Mouse (Mus musculus) adrenal gland, adult 2 months (tissue): Measurements from ENCODE around the gene Zfp185. TPM values are rescaled to one million over a fixed set of nuclear protein-coding genes. Genes with fewer than 3 reads are reported as not detected.
"Not testable (repeated sequence)": the region's sequence is repeated elsewhere in the genome, so short reads cannot be mapped to it uniquely, and the experiment has no call there.

ENCODE experiments used
- DNase-seq: peaks from one replicate; pipeline ENCODE4 v3.0.0; 2021
- microRNA-seq, 2 experiments: library from miRNA; unstranded; fragments of <30 nt; microRNA quantifications; one replicate each; pipeline ENCODE4 v1.2.0; 2021
- polyA plus RNA-seq: library from polyadenylated mRNA; depleted of rRNA; stranded (reverse); fragments of >200 nt; gene quantifications from 2 replicates; pipeline ENCODE4 v1.2.3, GENCODE M21; 2012; rRNA removed
- total RNA-seq, 2 experiments: library from RNA; stranded (reverse); gene quantifications; 2 replicates each; pipeline ENCODE4 v1.2.3; 2021

Gene Zfp185
- total and polyA plus RNA-seq, 3 experiments = 2.4 to 3.6 (median 2.5) TPM

- no peak for DNase-seq
Measured at GRCm38 (mm10) chrX:73062323-73062722, 75.2 kb downstream of the Zfp185 start.

- no peak for DNase-seq
Measured at GRCm38 (mm10) chrX:73063512-73064414, 76.6 kb downstream of the Zfp185 start.

DNA sequence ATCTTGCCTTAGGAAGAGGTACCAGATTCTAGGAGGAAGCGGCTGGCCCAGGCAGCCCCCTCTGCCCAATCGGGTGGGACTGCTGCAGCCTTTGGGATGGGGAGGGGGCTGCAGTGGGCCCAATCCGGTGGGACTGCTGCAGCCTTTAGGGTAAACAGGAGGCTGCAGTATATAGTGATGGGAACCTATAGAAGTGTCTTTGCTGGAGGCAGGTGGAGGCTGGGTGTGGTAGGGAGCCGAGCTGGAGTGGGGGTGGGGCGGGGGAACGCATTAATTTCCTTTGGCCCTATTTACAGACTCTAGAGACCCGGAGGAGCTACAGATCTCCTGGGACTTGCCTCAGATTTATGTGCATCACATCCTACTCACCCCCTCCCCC lies 77.3 kb downstream of the Zfp185 start, which contains the start of gene Pnma3:
TSS of gene Pnma3 (plus strand) at position 373 of the 379 bp plus-strand sequence.
- DNase-seq = no peak

DNA sequence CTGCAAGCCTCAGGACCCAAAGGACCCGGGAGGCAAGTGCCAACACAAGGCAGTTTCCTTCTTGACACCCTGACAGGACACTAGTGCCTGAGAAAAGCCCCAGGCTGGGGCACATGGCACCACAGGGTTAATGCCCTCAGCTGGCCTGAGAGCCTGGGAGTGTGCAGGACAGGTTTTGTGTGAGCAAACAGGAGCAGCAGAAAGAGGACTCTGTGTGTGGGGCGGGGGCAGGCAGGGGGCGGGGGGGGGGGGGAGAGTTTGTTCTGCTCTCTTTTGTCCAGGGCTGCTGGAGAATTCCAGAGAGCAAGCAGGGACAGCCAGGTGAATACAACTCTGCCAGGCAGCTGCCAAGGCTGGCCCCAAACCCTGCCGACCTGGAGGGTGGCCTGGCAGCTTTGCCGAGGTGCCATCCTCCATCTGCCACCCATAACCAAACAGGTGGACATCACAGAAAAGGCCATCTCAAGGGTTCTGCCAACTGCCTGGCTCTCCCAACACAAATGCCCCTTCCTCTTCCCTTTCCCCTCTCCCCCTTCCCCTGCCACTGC lies 79.7 kb downstream of the Zfp185 start:
- not testable (repeated sequence) for DNase-seq

Small RNA genes within 50 kb of the gene (microRNA-seq; reads per million reads assigned to microRNA genes)
- gene Mir2137 = 0 reads per million in 2 experiments

Other genes starting within 250 kb of the Zfp185 start
- gene Gabrq, start 162.2 kb upstream of the Zfp185 start, total RNA-seq = under 1 TPM in 1 of 2 experiments, not detected in 1; 0.35 TPM
- 0.13 and 0.15 TPM in 2 replicates for gene Gabrq, start 162.2 kb upstream of the Zfp185 start, polyA plus RNA-seq
- gene Cetn2, start 68.9 kb upstream of the Zfp185 start, total RNA-seq = 10 to 100 TPM; 44.1 to 53.6 TPM
- gene Cetn2, start 68.9 kb upstream of the Zfp185 start, polyA plus RNA-seq = 1.6 and 2.1 TPM in 2 replicates
- 10 to 100 TPM; 35.5 to 69.9 TPM for gene Nsdhl, start 68.8 kb upstream of the Zfp185 start, total RNA-seq
- 10.7 and 18.0 TPM in 2 replicates for gene Nsdhl, start 68.8 kb upstream of the Zfp185 start, polyA plus RNA-seq
- under 1 TPM; 0.24 to 0.32 TPM for gene Pnma5, start 49.8 kb downstream of the Zfp185 start, total RNA-seq
- not detected in 2 replicates for gene Pnma5, start 49.8 kb downstream of the Zfp185 start, polyA plus RNA-seq
- gene Pnma3, start 77.4 kb downstream of the Zfp185 start, total RNA-seq = under 1 TPM; 0.14 to 0.41 TPM
- 0.17 and 0.19 TPM in 2 replicates for gene Pnma3, start 77.4 kb downstream of the Zfp185 start, polyA plus RNA-seq
- gene Xlr4a, start 95.1 kb downstream of the Zfp185 start, total RNA-seq = 1 to 10 TPM in 1 of 2 experiments, not detected in 1; 2.0 TPM
- gene Xlr4a, start 95.1 kb downstream of the Zfp185 start, polyA plus RNA-seq = not detected in 2 replicates
- 1 to 10 TPM in 1 of 2 experiments, not detected in 1; 3.5 TPM for gene Xlr3a, start 109.8 kb downstream of the Zfp185 start, total RNA-seq
- 0.92 TPM in 1 of 2 replicates, not detected in the other for gene Xlr3a, start 109.8 kb downstream of the Zfp185 start, polyA plus RNA-seq
- gene Gm14685, start 129.7 kb downstream of the Zfp185 start, total RNA-seq = not detected
- not detected in 2 replicates for gene Gm14685, start 129.7 kb downstream of the Zfp185 start, polyA plus RNA-seq
- gene Xlr5b, start 161.5 kb downstream of the Zfp185 start, total RNA-seq = not detected
- not detected in 2 replicates for gene Xlr5b, start 161.5 kb downstream of the Zfp185 start, polyA plus RNA-seq
- under 1 TPM; 0.12 to 0.31 TPM for gene DXBay18, start 162.1 kb downstream of the Zfp185 start, total RNA-seq
- gene DXBay18, start 162.1 kb downstream of the Zfp185 start, polyA plus RNA-seq = not detected in 2 replicates
- gene Spin2d, start 189.7 kb downstream of the Zfp185 start, total RNA-seq = not detected
- not detected in 2 replicates for gene Spin2d, start 189.7 kb downstream of the Zfp185 start, polyA plus RNA-seq
- gene Xlr3b, start 204.9 kb downstream of the Zfp185 start, total RNA-seq = 10 to 100 TPM in 1 of 2 experiments, 1 to 10 TPM in 1; 1.8 to 10.8 TPM
- 0.17 and 0.19 TPM in 2 replicates for gene Xlr3b, start 204.9 kb downstream of the Zfp185 start, polyA plus RNA-seq
- gene Xlr4b, start 227.0 kb downstream of the Zfp185 start, total RNA-seq = 1 to 10 TPM in 1 of 2 experiments, under 1 TPM in 1; 0.61 to 1.1 TPM
- 0.06 TPM in 1 of 2 replicates, not detected in the other for gene Xlr4b, start 227.0 kb downstream of the Zfp185 start, polyA plus RNA-seq
- gene F8a, start 241.0 kb downstream of the Zfp185 start, total RNA-seq = 10 to 100 TPM in 1 of 2 experiments, 1 to 10 TPM in 1; 8.0 to 11.8 TPM
- gene F8a, start 241.0 kb downstream of the Zfp185 start, polyA plus RNA-seq = 50.8 and 53.5 TPM in 2 replicates